Comparison of ENCODE assay signal across 8 mouse cellular contexts in genomic region chr2:152142046-152142445, GRCm38 (mm10). TPM values are rescaled to one million over a fixed set of nuclear protein-coding genes. Genes with fewer than 3 reads are reported as not detected.
DNase-seq lines count a peak whose midpoint lies in the region; ATAC-seq and TF ChIP-seq lines count a peak whose summit lies in the region.

No protein-coding gene starts in this region.

- peak; percentile 40 for ATAC-seq in common myeloid progenitor, adult 5-6 weeks (replicated peaks; ENCODE audit: low read depth, poor library complexity, severe bottlenecking)
- ATAC-seq in heart, embryonic 11.5 days (replicated peaks; ENCODE audit: insufficient number of reproducible peaks, low FRiP score, low TSS enrichment) = peak; percentile 50; the same call in 1 of the 2 replicates
- ATAC-seq in lung, postnatal 0 days = peak; percentile 75
- ATAC-seq in stomach, postnatal 0 days (ENCODE audit: low FRiP score, low TSS enrichment) = peak; percentile 32; the same call in 1 of the 2 replicates

- H3K9me3 ChIP-seq in E14TG2a.4 (ENCODE audit: low read length) = no peaks in the 10 kb centered on the region
- H3K9me3 ChIP-seq in heart, embryonic 11.5 days (replicated peaks; ENCODE audit: control insufficient read depth, low read length) = no peaks in the 10 kb centered on the region
- no peaks in the 10 kb centered on the region for H3K9me3 ChIP-seq in lung, postnatal 0 days (ENCODE audit: low read length)
- no peaks in the 10 kb centered on the region for H3K9me3 ChIP-seq in stomach, postnatal 0 days (ENCODE audit: control insufficient read depth, low read length)

- peaks cover 76% of the 10 kb centered on the region for H3K4me1 ChIP-seq in E14TG2a.4 (replicated peaks; ENCODE audit: low read depth, low read length)
- H3K4me1 ChIP-seq in heart, embryonic 11.5 days (ENCODE audit: control insufficient read depth, insufficient read depth, low read length) = peaks cover 15% of the 10 kb centered on the region
- H3K4me1 ChIP-seq in lung, postnatal 0 days (ENCODE audit: insufficient read depth, low read depth, low read length) = peaks cover 10% of the 10 kb centered on the region; the same call in 1 of the 2 replicates
- H3K4me1 ChIP-seq in stomach, postnatal 0 days (replicated peaks; ENCODE audit: control insufficient read depth, insufficient read depth) = 0 out of 2 replicates have a peak, but pooled peaks cover 2% of the 10 kb centered on the region

- H3K4me3 ChIP-seq in E14TG2a.4 (replicated peaks; ENCODE audit: low read length) = peak overlapping the region; percentile 57
- H3K4me3 ChIP-seq in heart, embryonic 11.5 days (ENCODE audit: low read depth, low read length) = peak overlapping the region; percentile 44
- peak overlapping the region; percentile 44 for H3K4me3 ChIP-seq in lung, postnatal 0 days (ENCODE audit: low read depth, low read length)
- H3K4me3 ChIP-seq in stomach, postnatal 0 days (ENCODE audit: low read depth, low read length) = peak overlapping the region; percentile 40

- 1% methylated on average over 13 of the region's 13 CpGs for WGBS in heart, embryonic 11.5 days (ENCODE audit: insufficient replicate concordance)
- WGBS in lung, postnatal 0 days = 4% methylated on average over 13 of the region's 13 CpGs
- WGBS in stomach, postnatal 0 days = under 1% methylated on average over 13 of the region's 13 CpGs

- H3K27ac ChIP-seq in heart, embryonic 11.5 days (ENCODE audit: low read depth, low read length) = no peak overlapping the region
- H3K27ac ChIP-seq in lung, postnatal 0 days (ENCODE audit: low read length) = peak overlapping the region; percentile 52; the same call in 1 of the 2 replicates
- no peak overlapping the region for H3K27ac ChIP-seq in stomach, postnatal 0 days (replicated peaks)

- H3K4me2 ChIP-seq in heart, embryonic 11.5 days = peak overlapping the region; percentile 92
- peak overlapping the region; percentile 78 for H3K4me2 ChIP-seq in lung, postnatal 0 days (replicated peaks; ENCODE audit: low read depth, low read length)
- H3K4me2 ChIP-seq in stomach, postnatal 0 days (replicated peaks; ENCODE audit: low read depth) = peak overlapping the region; percentile 53

- peaks cover 23% of the 10 kb centered on the region for H3K27me3 ChIP-seq in E14TG2a.4 (ENCODE audit: insufficient read depth, low read length)
- peaks cover 57% of the 10 kb centered on the region for H3K27me3 ChIP-seq in heart, embryonic 11.5 days (ENCODE audit: control insufficient read depth, insufficient read depth, low read length)
- peaks cover 20% of the 10 kb centered on the region; the same call in 1 of the 2 replicates for H3K27me3 ChIP-seq in lung, postnatal 0 days (replicated peaks; ENCODE audit: insufficient read depth, low read length)
- peaks cover 12% of the 10 kb centered on the region; the same call in 1 of the 2 replicates for H3K27me3 ChIP-seq in stomach, postnatal 0 days (ENCODE audit: control insufficient read depth, insufficient read depth, low read length)

- peaks cover 27% of the 10 kb centered on the region for H3K36me3 ChIP-seq in E14TG2a.4 (ENCODE audit: insufficient read depth, low read length)
- no peaks in the 10 kb centered on the region for H3K36me3 ChIP-seq in heart, embryonic 11.5 days (ENCODE audit: control insufficient read depth, insufficient read depth, low read length)
- no peaks in the 10 kb centered on the region for H3K36me3 ChIP-seq in lung, postnatal 0 days (ENCODE audit: insufficient read depth, low read length)
- H3K36me3 ChIP-seq in stomach, postnatal 0 days (ENCODE audit: control insufficient read depth, insufficient read depth, low read length) = no peaks in the 10 kb centered on the region

- 0 out of 2 replicates have a peak overlapping the region, but pooled peaks have one; percentile 43 for H3K9ac ChIP-seq in heart, embryonic 11.5 days (ENCODE audit: low read depth, low read length)
- H3K9ac ChIP-seq in lung, postnatal 0 days (replicated peaks; ENCODE audit: low read depth) = peak overlapping the region; percentile 29; the same call in 1 of the 2 replicates
- no peak overlapping the region; the same call in 1 of the 2 replicates for H3K9ac ChIP-seq in stomach, postnatal 0 days (ENCODE audit: low read length)

- peak; percentile 51 for DNase-seq in kidney, adult 9 months
- DNase-seq in lung, postnatal 0 days (ENCODE audit: low spot score) = peak; percentile 58
- DNase-seq in stomach, postnatal 0 days (ENCODE audit: low spot score) = no peak
- no peak for DNase-seq in thymus, postnatal 10 days (ENCODE audit: low spot score in 2 of 2)
- DNase-seq in thymus, postnatal 36 days = no peak

- TF ChIP-seq CTCF in E14TG2a.4 (conservative IDR thresholded peaks at IDR 0.05; ENCODE audit: low read length) = no peak
- TF ChIP-seq CTCF in lung, postnatal 0 days (IDR thresholded peaks at IDR 0.05) = no peak
- no peak for TF ChIP-seq CTCF in stomach, postnatal 0 days (IDR thresholded peaks at IDR 0.05; ENCODE audit: low read depth)

- no peak for TF ChIP-seq EP300 in lung, postnatal 0 days (IDR thresholded peaks at IDR 0.05)
- no peak for TF ChIP-seq EP300 in stomach, postnatal 0 days (optimal IDR thresholded peaks at IDR 0.05)

RNA-seq across cellular contexts. Expression of gene Tcf15, which starts 1.3 kb away (rescaled TPM):
- 1.2 TPM in 1 of 2 replicates, not detected in the other for total RNA-seq in common myeloid progenitor, adult 5-6 weeks (2017)
- 3.2 and 3.3 TPM in 2 replicates for polyA plus RNA-seq in heart, embryonic 11.5 days (2014; fragmentation: Nextera tagmentation; extraction: Ambion mirVana)
- 2.0 and 3.6 TPM in 2 replicates for polyA plus RNA-seq in lung, postnatal 0 days (2015; fragmentation: Nextera tagmentation; extraction: Ambion mirVana)
- polyA plus RNA-seq in stomach, postnatal 0 days (2015; fragmentation: Nextera tagmentation; extraction: Ambion mirVana) = 2.5 and 3.1 TPM in 2 replicates

RNA-seq across cellular contexts. Expression of gene Srxn1, which starts 36.7 kb away (rescaled TPM):
- total RNA-seq in common myeloid progenitor, adult 5-6 weeks (2017) = 9.8 and 13.2 TPM in 2 replicates
- 8.1 and 8.8 TPM in 2 replicates for polyA plus RNA-seq in heart, embryonic 11.5 days (2014; fragmentation: Nextera tagmentation; extraction: Ambion mirVana)
- 8.9 and 9.4 TPM in 2 replicates for polyA plus RNA-seq in lung, postnatal 0 days (2015; fragmentation: Nextera tagmentation; extraction: Ambion mirVana)
- polyA plus RNA-seq in stomach, postnatal 0 days (2015; fragmentation: Nextera tagmentation; extraction: Ambion mirVana) = 28.4 and 31.4 TPM in 2 replicates

Comparison
In these comparisons a context has a peak if more than half of its experiments do, and no peak if none do; other contexts are left out.
1. DNase-seq: peak in kidney, adult 9 months (single experiment) and lung, postnatal 0 days (single experiment); none in stomach, postnatal 0 days (single experiment), thymus, postnatal 10 days (0 of 2) and thymus, postnatal 36 days (0 of 2).
2. Peak in every context shown above with its lines, with median percentiles within 50 percentile points of each other: H3K4me3 ChIP-seq, ATAC-seq and H3K4me2 ChIP-seq.